Mouse (Mus musculus) lung, embryonic 16.5 days (tissue): ENCODE measurements around the gene Id2. TPM values are rescaled to one million over a fixed set of nuclear protein-coding genes. Genes with fewer than 3 reads are reported as not detected.

Experiments used
- ATAC-seq: fragments of 200-750 bp; cut with Nextera tagmentation; 2 replicates; pipeline ENCODE4 v1.8.0; 2017; ENCODE audit warnings: low read depth, mild to moderate bottlenecking, moderate library complexity
- H3K27ac ChIP-seq: fragments of 300-500 bp; sonication (generic); 2 replicates; pipeline ENCODE4 v1.5.1; 2014; ENCODE audit warnings: mild to moderate bottlenecking, control low read depth, low read length
- H3K27me3 ChIP-seq: fragments of 300-500 bp; sonication (generic); 2 replicates; pipeline ENCODE4 v1.6.1; 2014; ENCODE audit warnings: low read depth, low read length, mixed read lengths; ENCODE audit not compliant: control insufficient read depth, insufficient read depth
- H3K36me3 ChIP-seq: fragments of 300-500 bp; sonication (generic); 2 replicates; pipeline ENCODE4 v1.6.1; 2014; ENCODE audit warnings: low read length; ENCODE audit not compliant: control insufficient read depth, insufficient read depth
- H3K4me1 ChIP-seq: fragments of 300-500 bp; sonication (generic); replicated peaks from 2 replicates; pipeline ENCODE4 v1.6.1; 2014; ENCODE audit warnings: low read length, mixed read lengths; ENCODE audit not compliant: control insufficient read depth, insufficient read depth
- H3K4me2 ChIP-seq: fragments of 300-500 bp; sonication (generic); 2 replicates; pipeline ENCODE4 v1.6.1; 2014; ENCODE audit warnings: low read depth, low read length, control low read depth
- H3K4me3 ChIP-seq: fragments of 300-500 bp; sonication (generic); 2 replicates; pipeline ENCODE4 v1.5.1; 2014; ENCODE audit warnings: mild to moderate bottlenecking, low read length, control low read depth
- H3K9ac ChIP-seq: fragments of 300-500 bp; sonication (generic); 2 replicates; pipeline ENCODE4 v1.6.1; 2014; ENCODE audit warnings: low read length, control low read depth
- H3K9me3 ChIP-seq: fragments of 300-500 bp; sonication (generic); 2 replicates; pipeline ENCODE4 v1.6.1; 2016; ENCODE audit warnings: low read length; ENCODE audit not compliant: control insufficient read depth
- WGBS: fragments of 180-500 bp; shearing (Covaris S2); extraction: QIAGEN DNeasy Blood & Tissue Kit; methylation state at CpG from one replicate; pipeline ENCODE4 v1.1.7; 2014; 5-methylcytosine and 5-hydroxymethylcytosine counted together
- polyA plus RNA-seq: library from polyadenylated mRNA; unstranded; fragments of >200 nt; fragmentation: Nextera tagmentation; extraction: Ambion mirVana; gene quantifications from 2 replicates; pipeline ENCODE4 v1.2.1, GENCODE M21; 2015

Gene Id2
- polyA plus RNA-seq, 1 experiment from 2014 or later = 618 TPM

DNA sequence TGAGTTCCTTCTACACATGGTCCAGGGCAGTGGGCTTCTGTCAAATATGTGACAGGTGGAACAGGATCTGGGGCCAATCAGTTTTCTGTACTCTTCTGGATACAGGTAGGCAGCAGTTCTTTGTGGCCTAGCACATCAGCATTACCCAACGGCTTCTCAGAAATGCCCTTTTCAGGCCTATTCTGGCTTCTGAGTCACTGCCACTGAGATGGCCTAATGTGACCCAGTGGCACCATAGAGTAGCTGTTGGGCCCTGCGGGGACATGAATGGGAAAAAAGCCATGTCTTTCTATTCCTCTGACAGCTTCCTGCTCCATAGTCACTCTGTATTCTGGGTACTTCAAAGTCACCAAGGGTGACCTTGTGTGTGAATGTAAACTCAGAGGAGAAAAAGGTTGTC lies 15.9 kb upstream of the Id2 start:
- no peak overlapping the region for H3K9ac ChIP-seq
- 90% methylated on average over 2 of the region's 2 CpGs for whole genome bisulfite sequencing
- no peak for ATAC-seq
- H3K27ac ChIP-seq = no peak overlapping the region
- no peaks in the 10 kb centered on the region for H3K27me3 ChIP-seq
- no peak overlapping the region for H3K4me3 ChIP-seq
- peaks cover 2% of the 10 kb centered on the region; the same call in 1 of the 2 replicates for H3K9me3 ChIP-seq
- no peaks in the 10 kb centered on the region for H3K36me3 ChIP-seq
- H3K4me2 ChIP-seq = no peak overlapping the region
- peaks cover 6% of the 10 kb centered on the region; the same call in 1 of the 2 replicates for H3K4me1 ChIP-seq

DNA sequence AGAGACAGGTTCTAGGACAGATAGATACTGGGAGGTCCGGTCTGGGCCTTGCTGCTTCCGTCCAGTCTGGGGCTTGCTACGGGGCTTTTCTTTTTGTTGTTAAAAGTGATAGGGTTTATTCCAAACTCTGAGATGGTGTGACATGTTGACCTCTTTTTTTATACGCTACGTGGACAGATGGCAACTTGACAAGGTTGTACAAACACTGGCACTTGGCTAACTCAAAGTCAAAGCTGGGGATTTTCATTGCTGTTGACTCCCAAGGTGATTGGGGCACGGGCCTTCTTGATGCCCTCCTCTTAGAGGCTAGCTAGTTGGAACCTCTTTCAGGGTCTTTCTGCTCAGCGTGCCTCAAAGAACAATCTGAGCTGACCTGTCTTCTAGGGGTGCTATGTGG lies 13.7 kb upstream of the Id2 start:
- H3K9me3 ChIP-seq = peaks cover 2% of the 10 kb centered on the region; the same call in 1 of the 2 replicates
- no peak for ATAC-seq
- no peaks in the 10 kb centered on the region for H3K27me3 ChIP-seq
- WGBS = 65% methylated on average over 7 of the region's 7 CpGs
- no peak overlapping the region for H3K4me3 ChIP-seq
- no peaks in the 10 kb centered on the region for H3K36me3 ChIP-seq
- no peak overlapping the region for H3K27ac ChIP-seq
- H3K4me1 ChIP-seq = peaks cover 3% of the 10 kb centered on the region; the same call in 1 of the 2 replicates
- no peak overlapping the region for H3K4me2 ChIP-seq
- H3K9ac ChIP-seq = no peak overlapping the region

DNA sequence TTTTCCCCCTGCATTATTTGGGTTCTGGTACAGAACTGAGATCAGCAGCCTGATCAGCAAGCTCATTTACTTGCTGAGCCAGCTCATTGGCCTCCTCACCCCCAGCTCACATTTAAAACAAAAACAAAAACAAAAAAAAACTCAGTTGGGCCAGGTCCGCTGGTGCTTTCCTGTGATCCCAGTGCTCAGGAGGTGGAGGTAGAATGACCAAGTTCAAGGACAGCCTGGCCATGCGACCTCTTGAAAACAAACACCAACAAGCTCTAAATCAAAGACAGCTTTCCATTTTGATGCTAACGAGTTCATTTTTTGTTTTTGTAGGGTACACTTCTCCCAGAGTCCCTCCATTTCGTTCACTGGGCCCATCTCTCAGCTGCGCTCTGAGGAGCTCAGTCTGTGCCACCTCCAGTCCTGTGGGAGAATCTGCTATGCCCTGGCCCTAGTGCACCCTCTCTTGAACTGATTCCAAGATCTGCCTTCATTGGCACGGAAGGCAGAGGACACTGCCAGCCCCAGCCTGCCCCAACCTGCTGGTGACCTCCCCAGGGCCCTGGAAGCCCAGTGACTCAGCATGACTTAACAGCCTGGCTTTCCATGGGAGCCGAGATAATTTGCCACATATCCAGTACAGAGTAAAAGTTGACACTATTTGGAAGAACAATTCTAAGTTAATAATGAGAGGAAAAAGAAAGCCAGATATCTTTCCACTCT lies 13.2 kb upstream of the Id2 start:
- no peak overlapping the region for H3K4me3 ChIP-seq
- WGBS = 69% methylated on average over 7 of the region's 7 CpGs
- ATAC-seq = no peak
- H3K9me3 ChIP-seq = peaks cover 2% of the 10 kb centered on the region; the same call in 1 of the 2 replicates
- H3K9ac ChIP-seq = no peak overlapping the region
- peaks cover 3% of the 10 kb centered on the region; the same call in 1 of the 2 replicates for H3K4me1 ChIP-seq
- no peak overlapping the region for H3K4me2 ChIP-seq
- no peaks in the 10 kb centered on the region for H3K36me3 ChIP-seq
- no peak overlapping the region for H3K27ac ChIP-seq
- no peaks in the 10 kb centered on the region for H3K27me3 ChIP-seq

DNA sequence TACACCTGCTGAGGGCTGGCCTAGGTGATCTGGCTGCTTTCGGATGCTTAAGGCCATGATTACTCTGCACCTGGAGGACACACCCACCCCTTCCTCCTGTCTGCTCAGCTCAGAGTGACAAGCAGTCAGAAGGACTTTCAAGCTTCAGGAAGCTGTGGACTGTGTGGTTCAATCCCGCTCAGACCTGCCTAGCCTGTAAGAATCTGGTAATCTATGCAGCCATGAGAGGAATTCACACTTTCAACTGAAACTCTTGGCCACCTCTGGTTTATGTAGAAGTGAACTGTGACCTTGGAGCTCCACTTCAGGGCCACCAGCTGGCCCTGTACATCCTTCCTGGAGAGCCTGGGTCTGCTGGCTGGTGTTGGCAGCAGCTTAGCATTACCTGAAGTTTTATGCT lies 11.9 kb upstream of the Id2 start:
- Histone ChIP-seq H3K27me3 (no peaks in the 10 kb centered on the region), H3K4me2 (no peak overlapping the region), H3K4me3 (no peak overlapping the region), H3K36me3 (no peaks in the 10 kb centered on the region), H3K4me1 (peaks cover 3% of the 10 kb centered on the region; the same call in 1 of the 2 replicates), H3K27ac (peak overlapping the region; percentile 39; the same call in 1 of the 2 replicates), H3K9me3 (peaks cover 2% of the 10 kb centered on the region; the same call in 1 of the 2 replicates), H3K9ac (no peak overlapping the region)
- peak; percentile 37; the same call in 1 of the 2 replicates for ATAC-seq
- WGBS = 49% methylated on average over 2 of the region's 2 CpGs

DNA sequence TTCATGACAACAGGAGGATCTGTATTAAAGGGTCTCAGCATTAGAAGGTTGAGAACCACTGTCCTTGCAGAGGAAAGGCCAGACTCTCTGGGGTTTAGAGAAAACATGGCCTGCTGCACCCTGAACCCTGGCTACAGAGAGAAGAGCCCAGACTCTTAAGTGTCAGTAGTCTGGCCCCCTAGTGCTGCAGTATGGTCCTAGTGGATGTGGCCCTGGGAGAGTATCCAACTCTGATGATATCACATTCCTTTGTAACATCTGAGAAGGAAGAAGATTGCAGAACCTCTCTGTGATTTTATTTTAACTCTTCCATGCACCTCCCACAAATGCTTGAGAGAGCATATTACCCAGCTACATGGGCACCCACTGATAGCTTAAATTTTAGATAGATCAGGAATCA lies 7.6 kb upstream of the Id2 start:
- Histone ChIP-seq H3K4me2 (no peak overlapping the region), H3K27me3 (no peaks in the 10 kb centered on the region), H3K36me3 (no peaks in the 10 kb centered on the region), H3K9me3 (no peaks in the 10 kb centered on the region), H3K27ac (no peak overlapping the region), H3K4me1 (peaks cover 12% of the 10 kb centered on the region), H3K9ac (no peak overlapping the region), H3K4me3 (no peak overlapping the region)
- no peak for ATAC-seq

DNA sequence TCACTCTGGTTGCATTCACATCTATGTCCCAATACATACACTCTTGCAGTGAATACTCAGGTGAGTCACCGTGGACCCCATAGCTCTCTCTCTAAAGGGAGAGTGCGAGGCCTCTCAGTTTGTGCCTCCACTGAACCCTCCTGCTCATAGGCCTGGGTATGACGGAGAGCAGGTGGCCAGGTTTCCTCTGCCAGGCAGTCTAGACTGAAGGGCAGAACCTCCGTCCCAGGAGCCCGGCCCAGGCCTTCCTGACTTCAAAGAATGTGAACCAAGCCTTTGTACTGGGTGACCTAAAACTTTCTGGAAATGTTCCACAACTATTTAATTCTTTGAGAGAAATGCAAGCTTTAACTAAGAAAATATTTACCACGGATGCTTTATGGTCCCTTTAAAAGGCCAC lies 7.0 kb upstream of the Id2 start:
- Histone ChIP-seq H3K27ac (no peak overlapping the region), H3K36me3 (no peaks in the 10 kb centered on the region), H3K4me3 (no peak overlapping the region), H3K4me2 (no peak overlapping the region), H3K4me1 (peaks cover 10% of the 10 kb centered on the region), H3K9me3 (no peaks in the 10 kb centered on the region), H3K27me3 (no peaks in the 10 kb centered on the region), H3K9ac (no peak overlapping the region)
- WGBS = 71% methylated on average over 6 of the region's 6 CpGs
- ATAC-seq = no peak

DNA sequence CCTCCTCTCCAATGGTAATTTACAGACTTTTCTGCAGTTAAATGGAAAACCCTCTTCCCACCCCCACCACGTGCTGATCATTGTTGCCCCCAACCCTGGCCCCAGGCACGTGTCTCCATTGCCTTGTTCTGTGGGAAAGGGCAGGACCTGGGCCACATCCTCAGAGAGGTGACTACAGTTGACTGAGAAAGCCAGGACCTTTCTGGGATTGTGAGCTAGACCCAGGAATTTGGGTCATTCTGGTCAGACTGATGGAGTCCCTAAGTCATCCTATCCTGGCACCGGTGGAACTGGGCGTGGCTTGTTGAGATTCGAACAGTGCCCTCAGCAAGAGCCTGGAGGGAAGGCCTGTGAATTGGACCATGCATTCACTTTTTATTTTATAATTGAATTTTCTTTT lies 4.4 kb upstream of the Id2 start:
- 22% methylated on average over 5 of the region's 5 CpGs for WGBS
- no peaks in the 10 kb centered on the region for H3K36me3 ChIP-seq
- ATAC-seq = no peak
- peak overlapping the region; percentile 99 for H3K27ac ChIP-seq
- H3K4me2 ChIP-seq = peak overlapping the region; percentile 93
- no peaks in the 10 kb centered on the region for H3K9me3 ChIP-seq
- H3K4me1 ChIP-seq = peaks cover 23% of the 10 kb centered on the region
- peak overlapping the region; percentile 74; the same call in 1 of the 2 replicates for H3K4me3 ChIP-seq
- H3K9ac ChIP-seq = peak overlapping the region; percentile 91
- no peaks in the 10 kb centered on the region for H3K27me3 ChIP-seq

DNA sequence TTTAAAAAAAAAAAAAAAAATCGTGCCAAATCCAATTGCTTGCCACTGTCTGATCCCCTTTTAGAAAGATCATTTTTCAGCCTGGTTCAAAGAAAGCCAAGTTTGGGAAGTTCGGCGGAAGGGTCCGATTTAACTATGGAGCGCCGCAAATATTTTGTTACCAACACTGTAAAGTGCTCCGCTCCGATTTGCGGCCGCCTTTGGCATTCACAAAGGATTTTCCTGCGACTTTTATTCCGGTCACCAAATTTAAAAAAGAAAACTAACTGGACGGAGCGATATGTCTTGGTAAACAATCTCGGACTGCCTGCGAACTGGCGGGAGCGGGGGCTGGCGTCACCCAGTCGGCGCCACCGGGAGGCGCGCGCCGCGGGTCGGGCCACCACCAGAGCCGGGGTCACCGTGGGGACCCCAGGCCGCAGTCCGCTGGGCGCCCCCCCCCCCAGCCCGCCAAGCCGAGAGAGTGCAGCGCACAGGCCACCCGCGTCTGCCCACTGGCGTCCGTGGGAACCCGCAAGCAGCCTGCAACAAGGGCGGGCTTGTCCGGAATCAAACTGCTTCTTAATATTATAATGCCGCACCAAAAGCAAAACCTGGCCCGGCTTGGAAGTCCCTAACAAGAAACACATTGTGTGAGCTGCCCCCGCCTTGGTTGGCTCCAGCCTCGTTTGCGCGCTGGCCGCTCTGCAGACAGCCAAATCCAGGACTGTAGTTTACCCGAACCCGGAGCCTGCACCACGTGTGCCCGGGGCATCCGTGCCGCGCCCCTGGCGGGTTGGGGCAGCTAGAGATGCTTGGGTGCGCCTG lies 3.7 kb upstream of the Id2 start:
- no peaks in the 10 kb centered on the region for H3K36me3 ChIP-seq
- H3K9me3 ChIP-seq = no peaks in the 10 kb centered on the region
- ATAC-seq = no peak
- peak overlapping the region; percentile 93 for H3K4me2 ChIP-seq
- H3K4me1 ChIP-seq = peaks cover 23% of the 10 kb centered on the region
- H3K27me3 ChIP-seq = no peaks in the 10 kb centered on the region
- peak overlapping the region; percentile 99 for H3K27ac ChIP-seq
- under 1% methylated on average over 53 of the region's 59 CpGs for WGBS
- H3K9ac ChIP-seq = peak overlapping the region; percentile 91
- H3K4me3 ChIP-seq = peak overlapping the region; percentile 74
